Mouse (Mus musculus) inflammation-experienced regulatory T-cells, adult 16 weeks (primary cell): ENCODE results near the gene Kdm6a. TPM values are rescaled to one million over a fixed set of nuclear protein-coding genes. Genes with fewer than 3 reads are reported as not detected.

Source experiments
- polyA plus RNA-seq: library from polyadenylated mRNA; unstranded; fragments of 100-300 nt; shearing (Covaris generic); gene quantifications from one replicate; pipeline ENCODE4 v1.2.1, GENCODE M21; 2017

Kdm6a gene
- polyA plus RNA-seq: 72.4 TPM

GRCm38 (mm10) chrX:18162192-18162857, at the start of gene Kdm6a:
Gene Kdm6a (plus strand): TSS chrX:18162575.

GRCm38 (mm10) chrX:18145557-18145956, 16.8 kb upstream of the Kdm6a start, which contains the start of gene Dusp21:
Gene Dusp21 (plus strand): TSS chrX:18145857.

Other genes with a start within 250 kb of the Kdm6a start
- not detected for gene Dusp21, start 16.7 kb upstream of the Kdm6a start, polyA plus RNA-seq